ENCODE assay signal across 23 mouse cellular contexts in the genomic region with DNA sequence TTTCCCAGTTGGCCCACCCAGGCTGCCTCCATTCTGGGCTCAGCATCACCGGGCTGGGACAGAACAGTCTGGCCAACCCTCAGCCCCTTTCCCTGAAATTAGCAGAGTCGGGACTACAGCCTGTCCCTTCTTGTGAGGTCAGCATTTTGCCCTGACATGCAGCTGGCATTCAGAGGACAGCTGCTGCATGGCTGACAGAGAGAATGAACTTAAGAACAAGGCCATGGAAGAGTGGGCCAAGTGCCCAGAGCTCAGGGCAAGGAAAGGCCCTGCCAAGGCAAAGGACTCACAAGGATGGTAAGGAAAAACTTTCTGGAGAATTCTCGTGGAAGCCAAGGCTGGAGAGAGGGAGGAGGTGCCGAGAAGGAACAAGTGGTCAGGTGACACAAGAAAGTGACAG. TPM values are rescaled to one million over a fixed set of nuclear protein-coding genes. Genes with fewer than 3 reads are reported as not detected.
DNase-seq lines count a peak whose midpoint lies in the region; ATAC-seq and TF ChIP-seq lines count a peak whose summit lies in the region.
"Had no signal": no experiment of that assay in that cellular context is flagged by ENCODE, and none has a peak within 500 bp of the region (broad histone marks: within the 10 kb centered on the region; RNA-seq: fewer than 3 reads in every experiment).

No protein-coding gene starts in this region.

- peaks cover 3% of the 10 kb centered on the region; the same call in 1 of the 2 replicates for H3K27me3 ChIP-seq in kidney, embryonic 16.5 days (ENCODE audit: insufficient read depth, low read length)
- peaks cover 13% of the 10 kb centered on the region; the same call in 1 of the 2 replicates for H3K27me3 ChIP-seq in limb, embryonic 13.5 days
- no peaks in the 10 kb centered on the region for H3K27me3 ChIP-seq in midbrain, embryonic 15.5 days (replicated peaks)

- no peak overlapping the region for H3K9ac ChIP-seq in kidney, embryonic 16.5 days (replicated peaks; ENCODE audit: low read length)
- 0 out of 2 replicates have a peak overlapping the region, but pooled peaks have one; percentile 2 for H3K9ac ChIP-seq in limb, embryonic 13.5 days
- no peak overlapping the region for H3K9ac ChIP-seq in midbrain, embryonic 15.5 days
- H3K9ac ChIP-seq: heart, embryonic 15.5 days; hindbrain, embryonic 12.5 days; lung, embryonic 15.5 days had no signal

- peak; percentile 73 to 88 for DNase-seq in adrenal gland, adult (ENCODE audit: inconsistent age in 2 of 2, low spot score in 1 of 2)
- DNase-seq in adrenal gland, postnatal 4 days (ENCODE audit: low spot score in 2 of 2): no peak
- DNase-seq in kidney, postnatal 36 days: peak; percentile 27 to 43
- DNase-seq in brain, embryonic 14.5 days (ENCODE audit: low read depth): peak; percentile 10
- no peak for DNase-seq in spleen, postnatal 14 days (ENCODE audit: low spot score in 2 of 2)
- DNase-seq: cerebellum, adult 9-10 months; heart, adult 18-20 months; thymus, postnatal 25 days had no signal

- H3K27ac ChIP-seq in kidney, embryonic 16.5 days (ENCODE audit: low read length): no peak overlapping the region
- H3K27ac ChIP-seq in limb, embryonic 13.5 days: no peak overlapping the region
- H3K27ac ChIP-seq in midbrain, embryonic 15.5 days: no peak overlapping the region
- H3K27ac ChIP-seq: heart, embryonic 15.5 days; hindbrain, embryonic 12.5 days; layer of hippocampus, adult 2 months; lung, embryonic 15.5 days; stomach, postnatal 0 days had no signal

- H3K4me3 ChIP-seq in kidney, embryonic 16.5 days (ENCODE audit: low read length): no peak overlapping the region
- no peak overlapping the region for H3K4me3 ChIP-seq in limb, embryonic 13.5 days
- no peak overlapping the region for H3K4me3 ChIP-seq in midbrain, embryonic 15.5 days
- H3K4me3 ChIP-seq: heart, embryonic 15.5 days; hindbrain, embryonic 12.5 days; layer of hippocampus, adult 2 months; lung, embryonic 15.5 days; megakaryocyte, embryonic 14.5 days had no signal

- 24% methylated on average over 4 of the region's 4 CpGs for WGBS in kidney, embryonic 16.5 days
- WGBS in limb, embryonic 13.5 days: 18% methylated on average over 4 of the region's 4 CpGs
- WGBS in midbrain, embryonic 15.5 days: 56% methylated on average over 4 of the region's 4 CpGs

- H3K9me3 ChIP-seq in kidney, embryonic 16.5 days (ENCODE audit: low read length): no peaks in the 10 kb centered on the region
- H3K9me3 ChIP-seq in limb, embryonic 13.5 days: no peaks in the 10 kb centered on the region
- no peaks in the 10 kb centered on the region for H3K9me3 ChIP-seq in midbrain, embryonic 15.5 days
- H3K9me3 ChIP-seq: heart, embryonic 15.5 days; hindbrain, embryonic 12.5 days; lung, embryonic 15.5 days; megakaryocyte, embryonic 14.5 days had no signal

- ATAC-seq in kidney, embryonic 16.5 days (ENCODE audit: low FRiP score, low TSS enrichment): no peak
- no peak for ATAC-seq in limb, embryonic 13.5 days (ENCODE audit: low FRiP score, low read depth)
- ATAC-seq in midbrain, embryonic 15.5 days (replicated peaks): no peak
- ATAC-seq: intestine, embryonic 16.5 days had no signal

- no peak for TF ChIP-seq POLR2A in brain, embryonic 14.5 days (IDR thresholded peaks at IDR 0.05; ENCODE audit: borderline replicate concordance, extremely low read depth, insufficient read depth, insufficient read length, poor library complexity, severe bottlenecking)

- no peaks in the 10 kb centered on the region for H3K36me3 ChIP-seq in kidney, embryonic 16.5 days (ENCODE audit: insufficient read depth, low read length)
- H3K36me3 ChIP-seq in limb, embryonic 13.5 days: peaks cover 9% of the 10 kb centered on the region; the same call in 1 of the 2 replicates
- peaks cover 17% of the 10 kb centered on the region; the same call in 1 of the 2 replicates for H3K36me3 ChIP-seq in midbrain, embryonic 15.5 days (replicated peaks)
- H3K36me3 ChIP-seq: heart, embryonic 15.5 days; lung, embryonic 15.5 days had no signal

- H3K4me1 ChIP-seq in kidney, embryonic 16.5 days (ENCODE audit: insufficient read depth, low read length): peaks cover 7% of the 10 kb centered on the region
- H3K4me1 ChIP-seq in limb, embryonic 13.5 days: peaks cover 15% of the 10 kb centered on the region
- peaks cover 18% of the 10 kb centered on the region for H3K4me1 ChIP-seq in midbrain, embryonic 15.5 days

- no peak for TF ChIP-seq CTCF in brain, embryonic 14.5 days (IDR thresholded peaks at IDR 0.05; ENCODE audit: borderline replicate concordance, extremely low read depth, insufficient read depth, insufficient read length)

- H3K4me2 ChIP-seq in kidney, embryonic 16.5 days (replicated peaks; ENCODE audit: low read depth, low read length): no peak overlapping the region
- no peak overlapping the region for H3K4me2 ChIP-seq in limb, embryonic 13.5 days (replicated peaks)
- H3K4me2 ChIP-seq in midbrain, embryonic 15.5 days: no peak overlapping the region
- H3K4me2 ChIP-seq: heart, embryonic 15.5 days; hindbrain, embryonic 12.5 days; liver, embryonic 11.5 days; lung, embryonic 15.5 days had no signal

RNA-seq across cellular contexts. Expression of a gene that starts 4.7 kb away (rescaled TPM):
- 1 to 10 TPM; 3.0 to 3.9 TPM for total RNA-seq in adrenal gland, postnatal 4 days (2021)
- polyA plus RNA-seq in kidney, embryonic 16.5 days (2015; fragmentation: Nextera tagmentation; extraction: Ambion mirVana): 0.58 and 1.1 TPM in 2 replicates
- polyA plus RNA-seq in brain, embryonic 14.5 days (2012; rRNA removed): 6.4 and 11.9 TPM in 2 replicates
- 1.3 and 1.9 TPM in 2 replicates for polyA plus RNA-seq in limb, embryonic 13.5 days (2015; fragmentation: Nextera tagmentation; extraction: Ambion mirVana)
- 9.2 and 9.7 TPM in 2 replicates for polyA plus RNA-seq in midbrain, embryonic 15.5 days (2015; fragmentation: Nextera tagmentation; extraction: Ambion mirVana)
- total RNA-seq: monocyte, adult 5-6 weeks; neutrophil, adult 5-6 weeks had no signal

RNA-seq across cellular contexts. Expression of a gene that starts 22.7 kb away (rescaled TPM):
- total RNA-seq in adrenal gland, postnatal 4 days (2021): 1 to 10 TPM; 1.1 to 1.3 TPM
- 0.92 and 1.1 TPM in 2 replicates for polyA plus RNA-seq in kidney, embryonic 16.5 days (2015; fragmentation: Nextera tagmentation; extraction: Ambion mirVana)
- 0.86 and 1.2 TPM in 2 replicates for polyA plus RNA-seq in brain, embryonic 14.5 days (2012; rRNA removed)
- 0.29 and 0.39 TPM in 2 replicates for polyA plus RNA-seq in limb, embryonic 13.5 days (2015; fragmentation: Nextera tagmentation; extraction: Ambion mirVana)
- 0.51 and 0.65 TPM in 2 replicates for polyA plus RNA-seq in midbrain, embryonic 15.5 days (2015; fragmentation: Nextera tagmentation; extraction: Ambion mirVana)
- total RNA-seq: CH12.LX; monocyte, adult 5-6 weeks; neutrophil, adult 5-6 weeks had no signal

RNA-seq across cellular contexts. Expression of a gene that starts 44.4 kb away (rescaled TPM):
- total RNA-seq in adrenal gland, postnatal 4 days (2021): under 1 TPM in 1 of 2 experiments, not detected in 1; 0.20 TPM
- polyA plus RNA-seq in kidney, embryonic 16.5 days (2015; fragmentation: Nextera tagmentation; extraction: Ambion mirVana): 0.06 and 0.10 TPM in 2 replicates
- 0.09 and 0.11 TPM in 2 replicates for polyA plus RNA-seq in brain, embryonic 14.5 days (2012; rRNA removed)
- not detected in 2 replicates for polyA plus RNA-seq in limb, embryonic 13.5 days (2015; fragmentation: Nextera tagmentation; extraction: Ambion mirVana)
- 0.15 and 0.17 TPM in 2 replicates for polyA plus RNA-seq in midbrain, embryonic 15.5 days (2015; fragmentation: Nextera tagmentation; extraction: Ambion mirVana)
- total RNA-seq: layer of hippocampus, adult 2 months; left cerebral cortex, adult 8-10 months; monocyte, adult 5-6 weeks; neutrophil, adult 5-6 weeks had no signal

Comparison
In these comparisons a context has a peak if more than half of its experiments do, and no peak if none do; other contexts are left out.
1. DNase-seq: peak in adrenal gland, adult (2 of 2), kidney, postnatal 36 days (2 of 2) and brain, embryonic 14.5 days (single experiment); none in adrenal gland, postnatal 4 days (0 of 2) and spleen, postnatal 14 days (0 of 2).